Mouse (Mus musculus): Measurements from ENCODE around the gene Syn3. TPM values are rescaled to one million over a fixed set of nuclear protein-coding genes. Genes with fewer than 3 reads are reported as not detected.

The Syn3 gene
- total RNA-seq, 1 experiment from 2014 or later, result 2.3 TPM

DNA sequence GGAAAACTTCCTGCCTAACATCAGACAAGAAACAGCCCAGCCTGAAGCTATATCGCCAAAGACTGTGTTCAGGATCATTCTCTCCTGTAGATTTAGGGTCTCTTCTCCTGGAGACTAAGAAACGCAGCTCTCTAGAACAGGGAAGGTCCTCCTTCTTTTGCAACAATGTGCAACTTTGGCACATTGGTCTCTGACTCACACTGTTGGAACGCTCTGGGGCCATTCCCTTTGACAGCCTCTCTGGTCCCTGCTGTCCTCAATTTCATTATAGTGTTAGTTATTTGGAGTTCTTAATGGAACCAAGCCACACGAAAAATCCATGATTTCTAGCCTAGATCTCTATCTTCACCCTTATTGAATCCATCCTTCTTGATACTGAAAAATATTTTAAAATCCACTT lies 191.5 kb downstream of the Syn3 start:
- peak; percentile 58 for DNase-seq

DNA sequence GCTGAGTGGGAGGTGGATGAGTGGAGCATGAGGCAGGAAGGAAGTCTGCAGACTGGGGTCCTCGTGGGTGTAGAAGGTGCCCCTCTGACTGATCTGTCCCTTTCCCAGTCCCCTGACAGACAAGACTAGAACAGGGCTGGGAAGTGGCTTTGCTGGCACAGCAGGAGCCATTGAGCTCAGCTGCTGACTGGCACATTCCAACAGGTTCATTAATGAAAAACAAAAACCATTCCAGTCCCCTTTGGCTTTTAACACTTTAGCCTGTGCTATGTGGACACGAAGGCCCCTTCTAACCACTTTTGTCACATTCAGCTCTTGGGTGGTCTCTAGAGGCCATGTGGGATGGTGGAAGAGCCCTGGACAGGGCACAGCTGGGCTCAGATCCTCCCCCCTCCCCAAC lies 194.1 kb downstream of the Syn3 start:
- no peak for DNase-seq

- no peak for DNase-seq
Measured at GRCm38 (mm10) chr10:86303495-86303876, 195.2 kb downstream of the Syn3 start.

- peak; percentile 89 for DNase-seq
Measured at GRCm38 (mm10) chr10:86302761-86303494, 195.8 kb downstream of the Syn3 start.

- no peak for DNase-seq
Measured at GRCm38 (mm10) chr10:86302318-86302648, 196.4 kb downstream of the Syn3 start.

DNA sequence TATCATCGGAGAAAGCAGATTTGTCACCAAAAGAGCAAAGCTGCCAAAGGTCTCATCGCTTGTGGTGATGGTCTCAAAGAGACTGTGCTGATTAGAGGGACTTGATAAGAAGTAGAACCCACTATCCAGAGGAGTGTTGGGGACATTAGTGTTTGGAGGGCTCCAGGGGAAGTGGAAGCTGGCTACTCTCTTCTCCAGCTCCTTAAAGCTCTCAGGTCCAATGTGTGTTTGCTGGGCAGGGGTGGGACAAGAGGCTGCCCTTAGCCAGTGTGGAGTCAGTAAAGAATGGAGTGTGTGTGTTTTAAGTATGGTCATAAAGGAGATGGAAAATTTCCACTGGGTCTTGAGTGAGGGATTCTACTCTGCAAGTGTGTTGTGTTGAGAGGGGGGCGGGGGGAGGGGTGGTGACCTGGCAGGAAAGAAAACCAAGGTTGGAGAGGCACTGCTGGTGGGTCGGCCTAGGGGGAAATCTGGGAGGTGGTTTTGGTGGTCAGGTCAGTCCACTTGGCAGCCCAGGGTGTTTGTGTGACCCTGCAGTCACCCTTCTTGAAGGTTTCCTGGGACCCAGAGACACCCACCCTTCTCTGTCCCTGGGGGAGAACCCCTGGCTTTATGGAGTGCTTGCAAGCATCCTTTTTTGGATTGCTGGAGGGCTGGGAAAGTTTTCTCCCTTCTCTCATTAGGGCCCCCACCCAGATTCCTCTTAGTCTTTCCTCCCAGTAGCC lies 196.9 kb downstream of the Syn3 start:
- no peak for DNase-seq

DNA sequence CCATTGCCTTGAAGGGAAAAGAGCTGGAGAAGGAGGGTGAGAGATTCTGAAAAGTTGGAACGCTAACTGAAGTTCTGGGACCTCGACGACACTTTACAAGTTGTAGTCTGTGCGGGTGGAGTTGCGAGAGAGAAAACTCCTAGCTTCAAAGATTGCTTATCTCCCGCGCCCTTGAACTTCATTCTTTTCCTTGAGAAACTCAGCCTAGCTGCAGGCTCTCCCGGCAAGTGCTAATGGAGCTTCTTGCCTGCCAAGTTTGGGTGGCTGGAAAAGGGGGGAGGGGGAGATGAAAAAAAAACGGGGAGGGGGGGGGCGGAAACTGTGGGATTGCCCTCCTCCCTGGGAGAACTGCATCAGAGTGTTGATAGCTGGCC lies 197.6 kb downstream of the Syn3 start:
- DNase-seq, result peak; percentile 65

DNA sequence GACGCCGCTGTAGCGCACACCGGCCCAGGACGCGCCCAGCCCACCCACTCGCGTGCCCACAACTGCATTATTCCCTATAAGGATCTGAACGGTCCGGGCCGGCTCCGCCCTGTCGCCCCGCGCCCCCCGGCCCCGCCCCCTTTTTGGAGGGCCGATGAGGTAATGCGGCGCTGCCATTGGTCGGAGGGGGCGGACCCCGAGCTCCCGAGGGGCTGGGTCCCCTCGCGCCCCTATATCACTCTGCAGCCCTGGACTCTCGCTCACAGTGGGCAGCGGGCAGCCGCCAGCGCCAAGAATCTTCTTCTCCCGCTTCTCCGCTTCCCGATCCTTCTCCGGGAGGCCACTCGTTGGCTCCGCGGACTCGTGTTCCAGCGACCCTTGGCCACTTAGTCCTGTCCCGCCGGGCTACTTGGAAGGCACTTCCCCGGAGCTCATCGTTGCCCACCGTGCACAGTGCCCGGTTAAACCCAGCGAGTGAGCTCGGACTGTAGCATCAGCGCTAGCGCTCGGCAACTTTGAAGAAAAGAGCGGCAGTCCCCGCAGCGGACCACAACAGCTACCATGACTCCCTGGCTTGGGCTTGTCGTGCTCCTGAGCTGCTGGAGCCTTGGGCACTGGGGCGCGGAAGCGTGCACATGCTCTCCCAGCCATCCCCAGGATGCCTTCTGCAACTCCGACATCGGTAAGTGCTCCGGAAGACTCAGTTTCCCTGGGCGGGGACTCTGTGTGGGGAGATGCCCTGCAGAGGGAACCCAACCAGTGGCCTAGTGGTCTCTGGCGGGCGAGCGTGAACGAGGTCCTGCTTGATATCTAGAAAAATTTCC lies 198.2 kb downstream of the Syn3 start, which contains the start of gene Timp3:
Timp3 (plus strand) TSS at position 80 of the 824 bp plus-strand sequence.
- DNase-seq, result peak; percentile 91

DNA sequence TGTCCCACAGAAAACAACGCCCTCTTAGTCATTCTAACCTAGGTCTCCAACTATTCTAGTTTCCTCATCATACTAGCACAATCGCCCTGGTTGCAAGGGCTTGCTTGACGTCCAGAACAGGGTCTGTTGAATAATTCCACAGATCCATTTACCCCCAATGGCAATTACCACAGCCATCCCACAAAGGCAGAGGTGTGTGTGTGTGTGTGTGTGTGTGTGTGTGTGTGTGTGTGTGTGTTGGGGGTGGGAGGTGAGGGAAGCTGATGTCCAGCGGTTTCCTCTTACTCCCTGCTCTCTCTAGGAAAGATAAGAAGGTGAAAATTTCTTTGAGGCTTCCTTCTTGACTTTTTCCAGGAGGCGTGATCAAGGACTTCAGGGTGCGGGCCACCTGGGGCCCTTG lies 198.9 kb downstream of the Syn3 start:
- no peak for DNase-seq

DNA sequence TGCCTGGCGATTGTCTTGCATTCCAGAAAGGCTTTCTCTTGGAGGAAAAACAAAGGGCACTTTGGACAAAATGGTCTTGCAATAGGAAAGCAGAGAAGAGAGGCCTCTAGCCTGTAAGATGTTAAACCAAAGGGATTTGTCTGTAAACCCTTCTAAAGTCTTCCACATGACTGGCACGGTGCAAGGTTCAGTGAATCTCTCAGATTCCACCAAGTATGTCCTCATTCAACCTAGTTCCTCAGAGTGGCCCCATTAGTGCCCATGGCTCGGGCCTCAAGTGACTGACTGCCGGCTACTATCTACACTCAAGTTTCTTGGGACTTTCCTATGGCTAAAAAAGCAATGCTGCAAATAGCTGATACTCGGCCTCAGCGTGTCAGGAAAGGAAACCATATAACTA lies 200.4 kb downstream of the Syn3 start:
- no peak for DNase-seq

- DNase-seq, result no peak
Measured at GRCm38 (mm10) chr10:86297307-86297706, 201.4 kb downstream of the Syn3 start.

GRCm38 (mm10) chr10:86296111-86296510 lies 202.6 kb downstream of the Syn3 start:
- DNase-seq, result peak; percentile 88

DNA sequence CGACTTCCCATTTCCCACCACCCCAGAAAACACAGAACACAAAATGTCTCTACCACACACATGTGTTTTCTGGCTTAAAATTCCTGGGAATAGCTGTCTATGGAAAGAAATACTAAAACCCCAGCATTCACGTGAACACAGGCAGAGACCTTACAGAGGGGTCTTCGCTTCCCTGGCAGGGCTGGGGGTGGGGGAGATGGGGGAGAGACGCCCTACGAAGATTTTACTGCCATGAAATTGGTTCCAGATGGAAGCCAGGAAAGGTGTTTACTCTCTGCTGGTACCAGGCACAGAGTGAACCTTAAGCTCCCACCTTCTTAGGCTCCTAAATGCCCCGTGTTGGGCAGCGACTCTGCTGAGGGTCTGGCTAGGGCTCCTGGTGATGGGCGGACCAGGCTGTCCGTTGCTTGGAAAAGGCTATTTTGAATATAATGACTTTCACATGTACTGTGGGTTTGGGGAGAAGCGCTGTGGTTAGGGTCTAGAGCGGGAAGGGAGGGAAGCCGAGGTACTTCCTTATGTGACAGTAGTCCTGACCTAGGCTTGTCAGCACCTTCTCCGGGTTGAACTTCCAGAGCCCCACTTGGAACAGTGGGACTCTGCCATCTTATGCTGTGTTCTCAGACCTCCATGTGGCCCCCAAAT lies 203.1 kb downstream of the Syn3 start:
- DNase-seq, result no peak

GRCm38 (mm10) chr10:86294599-86295365 lies 203.9 kb downstream of the Syn3 start:
- no peak for DNase-seq

- DNase-seq, result no peak
Measured at GRCm38 (mm10) chr10:86293880-86294279, 204.8 kb downstream of the Syn3 start.

DNA sequence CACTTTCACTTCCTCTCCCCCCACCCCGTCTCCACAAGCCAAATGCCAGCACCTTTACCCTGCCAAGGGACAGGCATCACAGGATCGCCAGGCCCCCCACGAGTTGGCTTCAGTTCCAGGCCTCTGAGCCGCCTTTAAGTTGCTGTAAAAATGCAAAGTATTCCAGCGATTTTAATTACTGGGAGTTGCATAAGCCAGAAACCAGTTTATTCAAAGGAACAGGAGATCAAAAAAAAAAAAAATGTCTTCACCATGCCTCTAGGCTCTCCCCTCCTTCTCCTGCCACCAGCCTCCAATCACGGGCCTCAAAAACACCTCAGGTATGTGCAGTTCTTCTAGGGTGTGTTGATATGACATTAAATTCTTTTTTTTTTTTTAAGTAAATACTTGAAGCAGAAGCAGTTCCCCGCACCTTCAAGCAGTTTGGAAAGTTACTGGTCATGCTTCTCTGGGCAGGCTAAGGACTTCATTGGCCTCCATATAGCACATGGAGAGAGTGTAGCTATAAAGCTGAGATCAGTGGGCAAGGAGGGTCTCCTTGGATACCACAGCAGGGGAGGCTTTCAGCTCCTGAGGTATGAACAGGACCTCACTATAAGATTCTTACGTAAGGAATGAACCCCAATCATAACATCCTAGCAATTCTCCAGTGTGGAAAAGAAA lies 208.5 kb downstream of the Syn3 start:
- DNase-seq, result no peak

DNA sequence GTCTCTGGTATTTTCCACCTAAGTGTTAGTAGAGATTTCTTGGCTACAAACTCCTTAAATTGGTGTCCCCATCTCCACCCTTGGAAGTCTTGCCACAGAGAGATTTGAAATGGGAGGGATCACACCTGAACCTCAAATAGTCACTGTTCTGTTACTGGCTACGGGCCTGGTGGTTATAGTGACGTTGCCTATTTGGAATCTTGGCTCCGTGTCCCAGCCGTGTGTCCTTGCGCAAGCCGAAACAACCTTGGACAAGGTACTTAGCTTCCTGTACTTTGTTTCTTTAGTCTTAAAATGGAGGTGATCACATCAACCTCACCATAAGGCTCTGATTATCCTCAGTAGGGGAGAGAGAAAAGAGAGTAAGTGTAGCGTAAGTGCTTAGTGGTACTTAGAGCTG lies 212.2 kb downstream of the Syn3 start:
- DNase-seq, result peak; percentile 60

GRCm38 (mm10) chr10:86281238-86281637 lies 217.5 kb downstream of the Syn3 start:
- peak; percentile 20 for DNase-seq

GRCm38 (mm10) chr10:86279579-86280168 lies 219.0 kb downstream of the Syn3 start:
- no peak for DNase-seq

GRCm38 (mm10) chr10:86278481-86278880 lies 220.2 kb downstream of the Syn3 start:
- no peak for DNase-seq

DNA sequence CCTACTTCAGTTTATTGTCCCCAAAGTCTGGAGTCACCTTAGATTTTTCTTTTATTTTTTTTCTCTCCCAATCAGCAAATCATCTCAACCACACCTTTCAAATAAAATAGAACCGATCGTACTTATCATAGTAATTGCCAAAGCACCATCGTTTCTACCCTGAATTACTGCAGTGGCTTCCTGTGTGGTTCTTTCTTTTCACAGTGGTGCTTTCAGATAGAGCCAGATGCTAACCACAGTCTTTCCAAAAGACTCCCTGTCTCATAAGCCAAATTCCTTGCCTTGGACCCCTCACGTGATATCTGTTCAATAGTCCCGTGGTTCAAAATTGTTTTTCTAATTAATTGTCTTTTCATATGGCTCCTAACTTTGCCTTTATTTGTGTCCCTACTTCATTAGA lies 221.4 kb downstream of the Syn3 start:
- DNase-seq, result no peak
